Mouse (Mus musculus) kidney, embryonic 15.5 days (tissue): ENCODE results near the gene Ninj2. TPM values are rescaled to one million over a fixed set of nuclear protein-coding genes. Genes with fewer than 3 reads are reported as not detected.
"Not testable (repeated sequence)": the region's sequence is repeated elsewhere in the genome, so short reads cannot be mapped to it uniquely, and the experiment has no call there.

Experiments
- ATAC-seq: fragments of 200-750 bp; cut with Nextera tagmentation; replicated peaks from 2 replicates; pipeline ENCODE4 v1.8.0; 2017; ENCODE audit warnings: moderate TSS enrichment; ENCODE audit not compliant: low FRiP score
- H3K27ac ChIP-seq: fragments of 300-500 bp; sonication (generic); 2 replicates; pipeline ENCODE4 v1.5.1; 2015; ENCODE audit warnings: mild to moderate bottlenecking, inconsistent platforms
- H3K27me3 ChIP-seq: fragments of 300-500 bp; sonication (generic); 2 replicates; pipeline ENCODE4 v1.6.1; 2015; ENCODE audit warnings: inconsistent platforms
- H3K36me3 ChIP-seq: fragments of 300-500 bp; sonication (generic); 2 replicates; pipeline ENCODE4 v1.6.1; 2015; ENCODE audit warnings: inconsistent platforms
- H3K4me1 ChIP-seq: fragments of 300-500 bp; sonication (generic); 2 replicates; pipeline ENCODE4 v1.6.1; 2015; ENCODE audit warnings: inconsistent platforms
- H3K4me2 ChIP-seq: fragments of 300-500 bp; sonication (generic); 2 replicates; pipeline ENCODE4 v1.6.1; 2015; ENCODE audit warnings: moderate library complexity, mild to moderate bottlenecking, inconsistent platforms
- H3K4me3 ChIP-seq: fragments of 300-500 bp; sonication (generic); replicated peaks from 2 replicates; pipeline ENCODE4 v1.5.1; 2015; ENCODE audit warnings: mild to moderate bottlenecking, inconsistent platforms
- H3K9ac ChIP-seq: fragments of 300-500 bp; sonication (generic); 2 replicates; pipeline ENCODE4 v1.6.1; 2015; ENCODE audit warnings: mild to moderate bottlenecking, inconsistent platforms
- H3K9me3 ChIP-seq: fragments of 300-500 bp; sonication (generic); replicated peaks from 2 replicates; pipeline ENCODE4 v1.6.1; 2016; ENCODE audit warnings: inconsistent platforms
- WGBS: fragments of 180-500 bp; shearing (Covaris S2); methylation state at CpG from one replicate; pipeline ENCODE4 v1.1.7; 2015; ENCODE audit warnings: mixed read lengths; 5-methylcytosine and 5-hydroxymethylcytosine counted together
- polyA plus RNA-seq: library from polyadenylated mRNA; unstranded; fragments of >200 nt; fragmentation: Nextera tagmentation; extraction: Ambion mirVana; gene quantifications from 2 replicates; pipeline ENCODE4 v1.2.1, GENCODE M21; 2015

Ninj2 gene
- polyA plus RNA-seq, 1 experiment from 2014 or later: not detected

- Histone ChIP-seq H3K4me1 (no peaks in the 10 kb centered on the region), H3K4me2 (no peak overlapping the region), H3K36me3 (no peaks in the 10 kb centered on the region), H3K9ac (no peak overlapping the region), H3K4me3 (no peak overlapping the region), H3K27ac (no peak overlapping the region), H3K9me3 (no peaks in the 10 kb centered on the region), H3K27me3 (no peaks in the 10 kb centered on the region)
- ATAC-seq: no peak
- 82% methylated on average over 10 of the region's 10 CpGs for WGBS
Measured at GRCm38 (mm10) chr6:120079547-120079946, 13.6 kb upstream of the Ninj2 start.

GRCm38 (mm10) chr6:120081516-120081915, 11.6 kb upstream of the Ninj2 start:
- H3K4me3 ChIP-seq: no peak overlapping the region
- H3K27ac ChIP-seq: no peak overlapping the region
- no peaks in the 10 kb centered on the region for H3K4me1 ChIP-seq
- H3K4me2 ChIP-seq: no peak overlapping the region
- 84% methylated on average over 4 of the region's 4 CpGs for WGBS
- no peaks in the 10 kb centered on the region for H3K36me3 ChIP-seq
- H3K9ac ChIP-seq: no peak overlapping the region
- H3K27me3 ChIP-seq: no peaks in the 10 kb centered on the region
- H3K9me3 ChIP-seq: no peaks in the 10 kb centered on the region
- no peak for ATAC-seq

GRCm38 (mm10) chr6:120082251-120082950, 10.7 kb upstream of the Ninj2 start:
- Histone ChIP-seq H3K4me1 (no peaks in the 10 kb centered on the region), H3K4me2 (no peak overlapping the region), H3K9ac (no peak overlapping the region), H3K36me3 (no peaks in the 10 kb centered on the region), H3K4me3 (no peak overlapping the region), H3K27me3 (no peaks in the 10 kb centered on the region), H3K27ac (no peak overlapping the region), H3K9me3 (no peaks in the 10 kb centered on the region)
- 91% methylated on average over 6 of the region's 6 CpGs for WGBS
- no peak for ATAC-seq

GRCm38 (mm10) chr6:120082951-120083411, 10.2 kb upstream of the Ninj2 start:
- no peak overlapping the region for H3K4me3 ChIP-seq
- H3K9me3 ChIP-seq: no peaks in the 10 kb centered on the region
- H3K4me1 ChIP-seq: no peaks in the 10 kb centered on the region
- no peak for ATAC-seq
- 74% methylated on average over 8 of the region's 8 CpGs for WGBS
- H3K9ac ChIP-seq: no peak overlapping the region
- H3K27me3 ChIP-seq: no peaks in the 10 kb centered on the region
- no peaks in the 10 kb centered on the region for H3K36me3 ChIP-seq
- H3K4me2 ChIP-seq: no peak overlapping the region
- H3K27ac ChIP-seq: no peak overlapping the region

GRCm38 (mm10) chr6:120083442-120083841, 9.7 kb upstream of the Ninj2 start:
- Histone ChIP-seq H3K36me3 (no peaks in the 10 kb centered on the region), H3K4me3 (no peak overlapping the region), H3K4me2 (no peak overlapping the region), H3K27ac (no peak overlapping the region), H3K27me3 (no peaks in the 10 kb centered on the region), H3K9ac (no peak overlapping the region), H3K9me3 (no peaks in the 10 kb centered on the region), H3K4me1 (no peaks in the 10 kb centered on the region)
- ATAC-seq: no peak
- WGBS: 78% methylated on average over 6 of the region's 6 CpGs

GRCm38 (mm10) chr6:120084983-120085382, 8.2 kb upstream of the Ninj2 start:
- no peak overlapping the region for H3K9ac ChIP-seq
- H3K9me3 ChIP-seq: no peaks in the 10 kb centered on the region
- no peak overlapping the region for H3K27ac ChIP-seq
- no peaks in the 10 kb centered on the region for H3K4me1 ChIP-seq
- no peak overlapping the region for H3K4me2 ChIP-seq
- ATAC-seq: no peak
- H3K27me3 ChIP-seq: no peaks in the 10 kb centered on the region
- no peaks in the 10 kb centered on the region for H3K36me3 ChIP-seq
- WGBS: 95% methylated on average over 2 of the region's 2 CpGs
- no peak overlapping the region for H3K4me3 ChIP-seq

GRCm38 (mm10) chr6:120085832-120086231, 7.3 kb upstream of the Ninj2 start:
- Histone ChIP-seq H3K27ac (no peak overlapping the region), H3K4me2 (no peak overlapping the region), H3K4me3 (no peak overlapping the region), H3K9me3 (no peaks in the 10 kb centered on the region), H3K27me3 (no peaks in the 10 kb centered on the region), H3K36me3 (no peaks in the 10 kb centered on the region), H3K4me1 (no peaks in the 10 kb centered on the region), H3K9ac (no peak overlapping the region)
- ATAC-seq: no peak
- WGBS: 74% methylated on average over 3 of the region's 3 CpGs

GRCm38 (mm10) chr6:120087041-120087440, 6.1 kb upstream of the Ninj2 start:
- not testable (repeated sequence) for H3K9me3 ChIP-seq, H3K4me1 ChIP-seq, H3K36me3 ChIP-seq, H3K9ac ChIP-seq, ATAC-seq, H3K27me3 ChIP-seq, H3K27ac ChIP-seq, H3K4me3 ChIP-seq, H3K4me2 ChIP-seq
- 88% methylated on average over 8 of the region's 8 CpGs for WGBS

GRCm38 (mm10) chr6:120090712-120091248, 2.4 kb upstream of the Ninj2 start:
- no peaks in the 10 kb centered on the region for H3K36me3 ChIP-seq
- H3K9me3 ChIP-seq: no peaks in the 10 kb centered on the region
- H3K4me2 ChIP-seq: no peak overlapping the region
- H3K4me3 ChIP-seq: no peak overlapping the region
- H3K27me3 ChIP-seq: no peaks in the 10 kb centered on the region
- H3K9ac ChIP-seq: no peak overlapping the region
- WGBS: 47% methylated on average over 15 of the region's 15 CpGs
- no peak for ATAC-seq
- no peak overlapping the region for H3K27ac ChIP-seq
- H3K4me1 ChIP-seq: no peaks in the 10 kb centered on the region

GRCm38 (mm10) chr6:120091956-120092355, 1.2 kb upstream of the Ninj2 start:
- Histone ChIP-seq H3K36me3 (no peaks in the 10 kb centered on the region), H3K27ac (no peak overlapping the region), H3K27me3 (no peaks in the 10 kb centered on the region), H3K4me1 (no peaks in the 10 kb centered on the region), H3K9ac (no peak overlapping the region), H3K4me3 (no peak overlapping the region), H3K4me2 (no peak overlapping the region), H3K9me3 (no peaks in the 10 kb centered on the region)
- 79% methylated on average over 4 of the region's 4 CpGs for WGBS
- ATAC-seq: no peak

- no peaks in the 10 kb centered on the region for H3K27me3 ChIP-seq
- no peaks in the 10 kb centered on the region for H3K4me1 ChIP-seq
- H3K36me3 ChIP-seq: no peaks in the 10 kb centered on the region
- H3K4me3 ChIP-seq: no peak overlapping the region
- no peak overlapping the region for H3K4me2 ChIP-seq
- 82% methylated on average over 9 of the region's 9 CpGs for WGBS
- no peaks in the 10 kb centered on the region for H3K9me3 ChIP-seq
- H3K9ac ChIP-seq: no peak overlapping the region
- ATAC-seq: no peak
- H3K27ac ChIP-seq: no peak overlapping the region
Measured at GRCm38 (mm10) chr6:120094091-120094776, 1.1 kb downstream of the Ninj2 start.

- Histone ChIP-seq H3K27me3 (no peaks in the 10 kb centered on the region), H3K9ac (no peak overlapping the region), H3K4me2 (no peak overlapping the region), H3K9me3 (no peaks in the 10 kb centered on the region), H3K36me3 (no peaks in the 10 kb centered on the region), H3K4me1 (no peaks in the 10 kb centered on the region), H3K27ac (no peak overlapping the region), H3K4me3 (no peak overlapping the region)
- ATAC-seq: no peak
- WGBS: 70% methylated on average over 5 of the region's 5 CpGs
Measured at GRCm38 (mm10) chr6:120095096-120095495, 1.9 kb downstream of the Ninj2 start.
